Mouse (Mus musculus) gastrocnemius, postnatal 14 days (tissue): ENCODE results near the gene Ercc4. TPM values are rescaled to one million over a fixed set of nuclear protein-coding genes. Genes with fewer than 3 reads are reported as not detected.

Experiments
- DNase-seq: peaks from one replicate; pipeline ENCODE4 v3.0.0; 2021; ENCODE audit warnings: mixed read lengths
- intact Hi-C: fragments of 180-260 bp; cut with DNase I; formaldehyde crosslinking; loops from one replicate; pipeline ENCODE4 v1.15.1; 2025; ENCODE audit warnings: low total_unique reads
- total RNA-seq, 2 experiments: library from RNA; stranded (reverse); gene quantifications; 2 replicates each; pipeline ENCODE4 v1.2.3; 2021

Gene Ercc4
- total RNA-seq, 2 experiments from 2014 or later = 4.9 to 5.6 TPM

DNA sequence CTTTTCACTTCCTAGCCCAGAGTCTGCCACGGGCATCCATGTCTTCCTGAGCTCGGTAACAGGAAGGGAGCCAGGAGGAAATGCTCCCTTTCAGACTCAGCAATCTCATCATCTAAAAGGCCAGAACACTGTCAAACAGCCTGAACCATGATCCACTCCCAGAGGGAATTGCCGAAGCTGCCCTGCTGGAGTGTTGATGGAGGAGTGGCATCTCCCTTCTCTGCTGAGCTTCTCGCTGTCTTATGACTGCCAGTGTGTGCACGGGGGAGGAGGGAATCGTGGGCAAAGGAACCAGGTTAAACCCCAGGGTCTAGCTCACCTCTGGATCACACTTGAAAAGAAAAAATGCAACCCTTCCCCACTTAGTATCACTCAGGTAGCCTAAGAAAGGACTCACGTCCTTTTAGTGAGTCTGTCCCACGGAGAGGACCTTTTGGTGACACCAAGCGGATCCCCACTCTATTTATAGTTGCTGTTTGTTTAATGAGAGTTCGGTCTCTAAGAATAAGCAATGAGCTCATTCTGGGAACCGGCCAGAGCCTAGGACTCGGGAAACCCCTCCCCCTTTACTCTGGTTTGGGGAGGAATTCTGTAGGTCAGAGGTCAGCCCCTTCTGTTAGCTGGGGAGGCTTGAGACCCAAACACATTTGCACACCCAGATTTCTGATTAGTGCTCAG lies 80.1 kb downstream of the Ercc4 start:
- intact Hi-C loops = no loop called here
- DNase-seq = peak; percentile 30

GRCm38 (mm10) chr16:13190471-13190870 lies 81.0 kb downstream of the Ercc4 start:
- no peak for DNase-seq
- intact Hi-C loops = no loop called here

DNA sequence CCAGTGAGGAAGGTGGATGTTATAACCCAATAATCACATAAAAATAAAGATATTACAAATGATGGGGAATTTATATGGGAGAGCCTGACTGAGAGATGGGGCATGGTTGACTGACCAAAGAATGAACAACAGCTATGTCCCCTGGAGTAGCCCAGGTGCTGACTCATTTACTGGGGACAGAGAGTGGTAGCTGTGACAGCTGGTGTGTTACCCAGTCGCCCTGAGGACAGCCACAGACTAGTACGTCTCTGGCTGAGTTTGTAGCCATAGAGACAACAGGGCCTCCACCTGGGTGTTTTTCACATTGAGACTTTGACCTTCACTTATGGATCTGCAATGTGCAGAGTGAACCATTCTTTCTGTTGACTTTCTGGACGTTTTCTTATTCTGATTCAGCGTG lies 81.7 kb downstream of the Ercc4 start:
- no peak for DNase-seq
- intact Hi-C loops = no loop called here

DNA sequence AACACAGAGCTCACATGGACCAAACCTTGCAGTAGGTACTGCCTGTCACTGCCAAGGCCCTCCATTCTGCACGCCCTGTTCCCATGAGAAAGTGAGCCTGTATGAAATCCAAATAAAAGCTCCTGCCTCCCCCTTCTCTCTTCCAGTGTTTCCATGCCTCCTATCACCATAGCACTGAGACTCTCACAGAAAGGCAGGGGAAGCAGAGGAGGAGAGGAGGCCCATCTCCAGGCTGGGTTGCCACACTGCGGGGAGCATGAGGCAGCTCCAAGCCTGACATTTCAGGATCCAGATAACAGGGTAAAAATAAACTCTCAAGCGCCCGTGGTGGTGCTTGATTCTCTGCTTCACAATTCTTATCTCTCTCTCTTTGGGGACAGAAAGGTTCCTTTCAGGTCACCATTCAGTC lies 84.2 kb downstream of the Ercc4 start:
- no peak for DNase-seq
- intact Hi-C loops = no loop called here

GRCm38 (mm10) chr16:13194882-13195281 lies 85.4 kb downstream of the Ercc4 start:
- intact Hi-C loops = no loop called here
- no peak for DNase-seq

DNA sequence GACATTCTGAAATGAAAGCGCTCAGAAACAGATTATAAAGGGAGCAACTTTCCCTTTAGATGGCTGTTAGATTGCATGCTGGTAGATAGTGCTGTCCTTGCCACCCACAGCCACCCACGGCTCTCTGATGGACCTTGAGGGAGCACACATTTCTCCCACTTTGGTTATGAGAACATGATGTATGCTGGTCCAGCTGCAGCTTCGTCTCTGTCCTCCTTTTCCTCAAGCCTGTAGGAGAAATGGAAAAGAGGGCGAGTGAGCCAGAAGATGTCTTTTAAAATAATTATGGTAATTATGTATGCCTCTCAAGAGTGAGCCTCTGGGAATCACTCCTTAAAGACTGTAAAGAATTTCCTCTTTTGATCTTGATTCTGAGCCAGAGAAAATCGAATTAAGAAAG lies 87.1 kb downstream of the Ercc4 start:
- intact Hi-C loops = no loop called here
- DNase-seq = no peak

DNA sequence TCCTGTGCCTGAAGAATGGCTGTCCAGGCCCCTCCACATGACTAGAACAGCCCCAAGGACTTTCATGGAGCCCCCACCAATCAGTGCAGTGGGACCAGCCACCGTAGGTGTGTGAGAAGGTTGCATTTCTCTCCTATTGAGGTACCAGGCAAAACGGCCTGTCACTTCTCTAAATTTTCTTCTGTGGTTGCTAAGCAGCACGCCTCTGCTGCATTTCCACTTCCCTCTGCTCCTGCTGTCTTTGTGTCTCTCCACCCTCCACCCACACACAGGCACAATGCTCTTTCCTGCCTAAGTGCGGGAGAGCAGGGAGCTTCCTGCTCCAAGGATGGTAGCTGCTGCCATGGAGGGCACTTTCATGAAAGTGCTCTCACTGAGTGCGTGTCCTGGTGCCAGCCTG lies 87.8 kb downstream of the Ercc4 start:
- intact Hi-C loops = no loop called here
- no peak for DNase-seq

GRCm38 (mm10) chr16:13199204-13199603 lies 89.7 kb downstream of the Ercc4 start:
- intact Hi-C loops = no loop called here
- DNase-seq = no peak

Other genes with a start within 250 kb of the Ercc4 start
- 10 to 100 TPM; 27.4 to 33.3 TPM for gene Mrtfb, start 146.8 kb downstream of the Ercc4 start, total RNA-seq